Mouse (Mus musculus) T-helper 17 cell (primary cell): ENCODE measurements at regions not wholly inside any gene's neighbourhood (a gene's known extent, or its start where the extent isn't known, plus 50 kb on each side); places are given as distances from the start of the nearest gene placed in this dataset.

ENCODE experiments used
- in situ Hi-C, 2 experiments: fragments of 300-600 bp; cut with MboI, MseI; formaldehyde crosslinking; loops; 1 replicate in 1 of 2; 2 replicates in 1 of 2; pipeline ENCODE4 v1.15.1; 2025; ENCODE audit warnings: high pct_unique_total_duplicates in 2 of 2

DNA sequence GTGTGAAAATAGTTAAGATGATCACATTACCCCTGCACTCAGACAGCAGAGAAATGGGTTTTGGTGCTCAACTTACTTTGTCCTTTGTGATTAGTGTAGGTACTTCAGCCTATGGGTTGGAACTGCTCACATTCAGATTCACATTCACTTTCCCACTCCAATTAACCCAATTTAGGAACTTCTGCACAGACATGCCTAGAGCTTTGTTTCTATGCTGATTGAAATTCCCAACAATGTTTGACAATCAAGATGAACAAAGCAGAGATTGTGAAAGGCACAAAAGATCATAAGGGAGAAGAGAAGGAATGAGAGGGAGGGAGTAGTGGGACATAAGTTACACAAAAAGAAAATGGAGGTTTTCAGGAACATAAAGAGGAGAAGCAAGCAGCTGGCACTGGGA, 285.0 kb downstream of the Gm17521 start:
- in situ Hi-C loops = loop anchor here in 1 of 2 experiments (10.0 kb wide), 1 partner anchor 700 kb away; no protein-coding TSS in a partner anchor

DNA sequence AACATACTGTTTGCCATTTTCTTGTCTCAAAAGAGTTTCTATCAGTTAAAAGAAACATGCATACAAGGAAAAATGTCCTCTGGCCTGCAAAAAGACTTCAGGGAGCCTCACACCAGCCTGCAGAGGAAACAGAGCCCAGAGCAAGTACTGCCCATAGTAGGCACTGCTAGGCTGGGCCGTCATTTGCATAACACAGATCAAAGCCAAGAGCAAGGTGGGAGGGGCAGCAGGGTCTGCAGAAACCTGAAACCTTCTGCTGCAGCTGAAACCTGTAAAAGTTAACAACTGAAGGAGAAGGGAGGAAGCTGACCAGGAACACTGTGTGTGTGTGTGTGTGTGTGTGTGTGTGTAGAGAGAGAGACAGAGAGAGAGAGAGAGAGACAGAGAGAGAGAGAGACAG, 309.5 kb downstream of the Gm17521 start:
- in situ Hi-C loops = no loop called here
